Mouse (Mus musculus) spleen, postnatal 10 days (tissue): ENCODE results near the gene Slc3a2.
A peak's percentile ranks its signal among the peaks of the same experiment; 100 is the strongest.

Experiments
- DNase-seq, 2 experiments: peaks; one replicate each; pipeline ENCODE4 v3.0.0; 2021 to 2022; ENCODE audit warnings: low spot score in 2 of 2

The Slc3a2 gene

DNA sequence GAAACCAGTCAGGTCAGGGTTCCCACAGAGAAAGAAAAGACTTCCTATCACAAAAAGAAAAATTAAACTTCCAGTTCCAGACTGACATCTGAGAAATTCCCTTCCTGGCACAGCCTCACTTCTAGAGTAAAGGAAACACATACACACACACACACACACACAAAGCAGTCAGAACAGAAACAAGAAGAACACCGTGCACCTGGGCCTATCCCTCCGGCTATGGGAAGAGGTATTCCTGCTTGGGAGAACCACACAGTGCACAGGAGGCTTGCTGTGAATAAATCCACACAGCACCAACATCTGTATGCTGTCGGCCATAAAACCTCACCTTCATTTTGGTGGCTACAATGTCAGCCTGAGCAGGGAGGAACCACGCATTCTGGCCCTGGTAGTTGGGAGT lies 11.7 kb downstream of the Slc3a2 start:
- no peak for DNase-seq

- DNase-seq, result no peak
Measured at GRCm38 (mm10) chr19:8710057-8710456, 13.1 kb downstream of the Slc3a2 start.

DNA sequence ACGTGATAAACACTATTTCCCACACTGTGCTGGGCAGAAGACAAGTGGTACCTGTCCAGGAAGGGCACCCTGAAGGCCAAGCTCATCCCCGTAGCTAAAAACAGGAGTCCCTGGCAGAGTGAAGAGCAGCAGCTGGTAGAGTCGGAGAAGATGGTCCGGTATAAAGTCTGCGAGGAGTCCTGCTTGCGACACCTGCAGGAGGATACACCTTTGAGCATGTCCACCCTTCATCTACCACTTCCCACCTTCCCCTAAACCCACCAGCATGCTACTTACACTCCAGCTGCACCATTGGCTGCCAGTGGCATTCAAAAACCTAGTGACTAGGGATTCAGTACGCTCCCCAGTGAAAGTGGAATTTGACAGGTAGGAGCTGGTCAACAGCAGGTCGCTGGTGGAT lies 14.2 kb downstream of the Slc3a2 start:
- DNase-seq, result no peak

- DNase-seq, result no peak
Measured at GRCm38 (mm10) chr19:8706930-8707329, 16.2 kb downstream of the Slc3a2 start.

- DNase-seq, result no peak
Measured at GRCm38 (mm10) chr19:8706132-8706667, 17.0 kb downstream of the Slc3a2 start.

DNA sequence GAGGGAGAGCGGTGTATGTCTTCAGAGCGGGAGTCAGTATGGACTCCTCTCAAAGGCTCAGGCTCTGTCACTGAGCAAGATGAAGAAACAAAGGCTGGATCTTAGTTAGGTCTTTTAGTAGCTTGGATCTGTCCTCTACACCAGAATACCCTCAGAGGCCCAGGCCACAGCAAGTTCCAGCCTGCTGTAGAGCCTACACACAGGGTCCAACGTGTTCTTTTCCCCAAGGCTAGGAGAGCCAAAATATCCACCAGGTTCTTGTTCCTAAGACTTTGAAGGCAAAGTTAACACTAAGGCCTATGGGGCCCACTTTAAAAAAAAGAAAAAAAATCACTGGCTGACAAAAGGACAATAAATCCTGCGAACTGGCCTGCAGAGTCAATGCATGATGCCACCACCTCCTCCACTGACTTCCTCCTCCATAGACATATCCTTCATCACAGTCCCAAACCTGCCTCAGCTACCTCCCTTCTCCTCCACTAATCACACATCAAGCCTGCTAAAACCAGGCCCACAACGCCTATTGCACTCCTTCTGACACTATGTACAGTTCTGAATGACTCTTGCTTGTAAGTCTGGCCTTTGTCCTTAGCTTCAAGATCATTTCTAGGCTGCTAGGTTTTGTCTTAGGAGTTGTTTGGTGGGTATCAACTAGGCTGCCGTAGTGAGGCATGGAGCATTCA lies 18.0 kb downstream of the Slc3a2 start:
- no peak for DNase-seq

DNA sequence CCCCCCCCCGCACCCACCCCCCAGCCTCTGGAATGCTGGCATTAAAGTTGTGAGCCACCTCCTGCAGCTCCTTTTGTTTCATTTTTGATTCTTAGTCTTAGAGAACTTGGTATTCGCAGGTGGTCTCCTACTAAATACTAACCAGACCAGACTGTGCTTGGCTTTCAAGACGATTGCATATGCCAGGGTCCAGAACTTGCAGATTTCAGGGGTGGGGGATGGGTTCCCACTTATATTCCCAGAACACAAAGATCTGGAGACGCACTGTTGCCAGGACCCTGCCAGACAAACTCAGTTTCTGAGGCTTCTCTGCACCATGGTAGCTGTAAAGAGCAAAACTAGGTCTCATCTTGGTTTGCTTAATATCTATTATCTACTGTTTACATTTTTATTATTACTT lies 19.6 kb downstream of the Slc3a2 start:
- no peak for DNase-seq

DNA sequence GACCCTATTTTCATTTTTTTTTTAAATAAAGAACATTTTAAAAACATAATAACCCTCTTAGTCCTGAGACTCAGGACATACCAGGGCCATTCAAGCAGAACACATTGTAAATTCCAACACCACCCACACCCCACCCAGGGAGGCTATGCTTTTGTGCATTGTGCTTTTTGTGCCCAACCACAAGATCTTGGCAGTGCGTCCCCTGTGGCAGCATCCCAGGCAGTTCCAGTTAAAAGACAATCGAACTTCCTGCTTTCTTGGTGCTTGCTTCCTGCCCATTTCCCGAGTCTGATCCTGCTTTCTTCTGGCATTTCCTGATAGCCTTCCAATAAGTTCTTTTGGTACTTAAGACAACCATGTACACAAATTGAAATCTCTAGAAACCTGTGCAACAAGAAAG lies 20.7 kb downstream of the Slc3a2 start:
- DNase-seq, result no peak

- no peak for DNase-seq
Measured at GRCm38 (mm10) chr19:8699652-8700051, 23.5 kb downstream of the Slc3a2 start.

DNA sequence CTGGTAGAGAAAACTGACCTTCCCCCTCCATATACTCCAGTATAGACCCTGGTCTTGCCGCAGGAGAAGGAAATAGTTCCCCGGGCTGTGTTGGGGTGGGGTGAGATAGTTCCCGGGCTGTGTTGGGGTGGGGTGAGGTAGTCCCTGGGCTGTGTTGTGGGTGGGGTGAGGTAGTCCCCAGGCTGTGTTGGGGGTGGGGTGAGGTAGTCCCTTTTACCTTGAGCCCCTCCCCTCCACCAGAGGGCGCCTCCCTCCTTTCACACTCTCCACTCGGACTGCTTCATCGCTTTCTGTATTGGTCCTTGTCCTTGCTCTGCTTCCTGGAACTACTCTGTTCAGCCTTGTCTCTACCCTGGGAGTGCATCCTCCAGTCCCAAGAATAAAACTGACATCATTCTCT lies 27.8 kb downstream of the Slc3a2 start:
- DNase-seq, result peak; percentile 56 to 81

DNA sequence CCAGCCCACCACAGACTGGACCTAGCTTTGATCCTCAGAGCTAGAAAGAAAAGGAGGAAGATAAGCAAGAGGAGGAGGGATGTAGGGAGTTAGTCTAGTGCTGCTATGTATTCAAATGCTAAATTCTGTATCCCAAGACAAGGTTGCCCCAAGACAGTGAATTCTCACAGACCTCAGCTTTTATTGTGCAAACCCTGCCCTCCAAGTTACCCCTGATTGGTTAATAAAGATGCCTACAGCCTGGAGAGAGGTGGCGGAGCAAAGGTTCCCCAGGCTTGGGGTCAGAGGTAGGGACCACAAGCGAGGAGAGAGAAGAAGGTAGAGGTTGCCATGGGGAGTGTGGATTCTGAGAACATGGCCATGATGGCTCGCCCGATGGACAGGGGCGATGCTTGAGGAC lies 30.4 kb downstream of the Slc3a2 start:
- DNase-seq, result no peak

GRCm38 (mm10) chr19:8691871-8692539 lies 31.2 kb downstream of the Slc3a2 start:
- no peak for DNase-seq

GRCm38 (mm10) chr19:8683627-8684026 lies 39.5 kb downstream of the Slc3a2 start:
- no peak for DNase-seq

- DNase-seq, result peak; percentile 46 to 78
Measured at GRCm38 (mm10) chr19:8682996-8683395, 40.2 kb downstream of the Slc3a2 start.

- no peak for DNase-seq
Measured at GRCm38 (mm10) chr19:8681633-8682362, 41.4 kb downstream of the Slc3a2 start.

DNA sequence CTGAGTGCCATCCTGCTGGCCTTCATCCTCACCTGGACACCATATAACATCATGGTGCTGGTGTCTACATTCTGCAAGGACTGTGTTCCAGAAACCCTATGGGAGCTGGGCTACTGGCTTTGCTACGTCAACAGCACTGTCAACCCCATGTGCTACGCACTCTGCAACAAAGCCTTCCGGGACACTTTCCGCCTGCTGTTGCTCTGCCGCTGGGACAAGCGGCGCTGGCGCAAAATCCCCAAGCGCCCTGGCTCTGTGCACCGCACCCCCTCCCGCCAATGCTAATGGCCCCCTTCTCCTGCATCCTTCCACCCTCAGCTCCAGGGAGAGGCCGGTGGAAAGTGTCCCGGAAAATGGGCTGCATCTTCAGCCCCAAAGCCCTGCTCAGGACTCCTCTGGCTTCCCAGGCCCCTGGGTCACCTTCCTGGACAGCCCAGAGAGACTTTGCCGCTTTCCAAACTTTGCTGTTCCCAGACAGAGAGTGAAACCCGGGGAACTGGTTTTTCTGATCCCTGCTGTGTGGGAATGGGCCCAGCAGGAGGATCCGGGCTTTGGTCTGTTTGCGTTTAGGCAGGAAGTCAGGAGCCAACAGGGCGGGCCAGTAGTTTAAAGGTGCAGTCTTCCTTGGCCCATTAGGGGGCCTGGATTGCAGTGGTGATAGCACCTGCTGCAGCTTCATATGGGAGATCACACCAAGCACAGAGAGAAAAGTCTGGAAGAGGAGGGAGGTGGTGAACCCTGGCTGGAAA lies 44.0 kb downstream of the Slc3a2 start:
- DNase-seq, result no peak

DNA sequence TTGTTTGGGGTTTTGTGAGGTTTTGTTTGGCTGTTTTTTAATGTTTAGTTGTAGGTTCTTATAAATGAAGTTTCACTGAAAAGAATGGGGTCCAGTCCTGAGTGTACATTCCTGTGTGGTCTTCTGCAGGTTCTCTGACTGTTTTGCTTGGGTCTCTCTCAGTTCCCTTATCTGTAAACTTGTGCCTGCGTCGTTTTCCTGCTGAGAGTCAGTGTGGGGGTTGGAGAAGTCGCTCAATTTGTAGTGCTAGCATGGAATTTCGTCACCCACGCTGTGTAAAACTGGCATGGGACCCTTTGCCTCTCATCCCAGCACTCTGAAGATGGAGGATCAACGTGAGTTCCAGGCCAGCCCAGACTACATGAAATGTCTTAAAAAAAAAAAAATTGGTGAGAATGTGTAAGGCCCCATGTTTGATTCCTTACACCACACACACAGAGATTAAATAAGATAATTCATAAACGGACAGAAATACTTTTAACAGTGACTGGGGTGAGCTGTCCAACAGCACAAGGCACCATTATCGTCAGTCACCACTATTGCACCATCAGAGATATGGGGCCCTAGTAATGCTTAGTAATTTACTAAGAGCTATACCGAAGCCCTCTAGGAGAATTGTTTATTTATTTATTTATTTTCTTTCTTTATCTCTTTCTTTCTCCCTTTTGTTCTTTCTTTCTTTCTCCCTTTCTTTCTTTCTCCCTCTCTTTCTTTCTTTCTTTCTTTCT lies 49.7 kb downstream of the Slc3a2 start:
- no peak for DNase-seq

DNA sequence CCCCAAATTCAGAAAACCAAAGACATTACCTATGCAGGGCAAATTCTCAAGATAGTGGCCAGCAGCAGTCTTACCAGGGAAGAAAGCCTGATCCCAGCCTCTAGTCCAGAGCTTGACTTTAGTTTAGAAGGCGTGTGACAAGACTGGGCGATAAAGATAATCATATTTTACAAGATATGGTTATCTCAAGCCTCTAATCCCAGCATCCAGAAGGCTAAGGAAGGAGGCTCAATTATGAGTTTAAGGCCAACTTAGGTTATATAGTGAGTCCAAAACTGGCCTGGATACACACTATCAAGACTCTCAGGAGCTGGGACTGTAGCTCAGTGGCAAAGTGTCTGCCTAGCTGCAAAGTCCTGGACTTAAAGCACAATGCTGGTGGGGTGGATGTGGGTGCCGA lies 50.3 kb downstream of the Slc3a2 start:
- DNase-seq, result no peak

DNA sequence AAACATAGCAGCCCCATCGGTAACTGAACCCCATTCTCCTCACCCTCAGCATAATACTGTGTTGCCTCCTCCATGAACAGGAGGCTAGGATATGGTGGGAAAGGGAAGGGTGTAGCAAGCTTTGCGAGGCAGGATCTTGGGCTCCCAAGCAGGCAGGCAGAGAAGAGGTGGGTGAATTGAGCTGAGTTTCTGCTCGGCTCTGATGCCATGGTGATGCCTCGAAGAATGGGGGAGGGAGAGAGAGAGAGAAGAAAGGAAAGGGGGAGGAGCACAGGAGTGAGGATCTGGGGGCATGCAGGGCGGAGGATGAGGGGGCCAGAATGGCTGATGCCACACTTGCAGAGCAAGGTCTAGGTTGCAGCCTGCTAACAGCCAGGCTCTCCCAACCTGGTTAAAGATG lies 57.4 kb downstream of the Slc3a2 start:
- no peak for DNase-seq

DNA sequence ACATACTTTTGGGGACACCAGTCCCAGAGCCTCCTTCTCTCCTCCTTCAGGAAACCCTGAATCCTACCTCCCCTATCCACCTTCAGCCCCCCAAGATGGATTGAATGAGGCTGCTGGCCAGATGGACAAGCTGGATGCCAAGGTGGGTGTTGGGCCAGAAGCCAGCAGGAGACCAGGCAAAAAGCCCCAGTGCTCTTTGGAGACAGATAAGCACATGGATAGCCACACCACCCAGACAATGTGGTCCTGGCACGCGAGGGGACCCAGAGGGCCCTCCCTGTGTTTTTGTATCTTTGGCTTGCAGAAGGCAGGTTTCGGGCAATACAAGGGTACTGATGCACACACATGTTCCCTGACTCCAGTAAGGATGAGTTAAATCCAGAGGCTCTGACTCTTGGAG lies 58.3 kb downstream of the Slc3a2 start:
- no peak for DNase-seq

DNA sequence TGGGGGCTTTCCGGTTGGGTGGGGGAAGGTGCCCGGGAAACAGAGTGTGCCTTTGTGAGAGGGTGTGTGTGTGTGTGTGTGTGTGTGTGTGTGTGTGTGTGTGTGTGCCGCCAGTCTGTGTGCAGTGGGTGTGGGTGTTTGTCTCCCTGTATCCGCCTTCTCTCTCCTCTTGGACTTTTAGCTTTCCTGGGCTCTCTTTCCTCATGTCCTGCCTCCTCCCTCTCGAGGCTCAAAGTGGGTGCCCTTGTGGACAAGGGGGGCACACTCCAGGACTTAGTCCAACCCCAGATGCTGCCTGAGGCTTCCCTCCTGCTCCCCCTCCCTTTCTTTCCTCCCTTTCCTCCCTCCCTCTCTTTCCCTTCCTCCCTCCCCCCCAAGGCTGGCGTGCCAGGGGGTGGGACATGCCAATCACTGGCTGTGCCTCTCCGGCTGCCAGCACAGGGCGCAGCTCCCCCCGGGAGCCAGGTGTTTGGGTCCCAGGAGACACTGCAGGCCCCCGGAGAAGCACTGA lies 59.2 kb downstream of the Slc3a2 start:
- no peak for DNase-seq
